Mouse (Mus musculus) C2C12 (cell line): ENCODE measurements at regions not wholly inside any gene's neighbourhood (a gene's known extent, or its start where the extent isn't known, plus 50 kb on each side); places are given as distances from the start of the nearest gene placed in this dataset.

Source experiments
- H3K27me3 ChIP-seq: one replicate; pipeline ENCODE4 v1.6.1; 2011; ENCODE audit not compliant: control insufficient read depth, insufficient read depth, insufficient read length
- H3K36me3 ChIP-seq: one replicate; pipeline ENCODE4 v1.6.1; 2011; ENCODE audit not compliant: control insufficient read depth, insufficient read depth
- H3K4me3 ChIP-seq: one replicate; pipeline ENCODE4 v1.5.1; 2011; ENCODE audit warnings: mild to moderate bottlenecking, control low read depth; ENCODE audit not compliant: poor library complexity, insufficient read depth, severe bottlenecking
- H3K79me2 ChIP-seq: one replicate; pipeline ENCODE4 v1.6.1; 2011; ENCODE audit not compliant: control insufficient read depth, insufficient read depth
- H3K79me3 ChIP-seq: one replicate; pipeline ENCODE4 v1.6.1; 2011; ENCODE audit warnings: low read depth, control low read depth
- H3ac ChIP-seq: one replicate; pipeline ENCODE3; 2011; ENCODE audit warnings: low read depth; ENCODE audit not compliant: control insufficient read depth, insufficient read length
- CEBPB ChIP-seq: IDR thresholded peaks from one replicate; pipeline ENCODE4 v1.6.1; 2011; ENCODE audit warnings: low read depth, mild to moderate bottlenecking, control low read depth, moderate library complexity
- CTCF ChIP-seq: IDR thresholded peaks from one replicate; pipeline ENCODE4 v1.5.1; 2011; ENCODE audit not compliant: control insufficient read depth, insufficient read depth, insufficient read length
- FOSL1 ChIP-seq: IDR thresholded peaks from one replicate; pipeline ENCODE4 v1.8.0; 2011; ENCODE audit warnings: mild to moderate bottlenecking, low read length; ENCODE audit not compliant: poor library complexity, insufficient read depth, severe bottlenecking
- MAX ChIP-seq: IDR thresholded peaks from one replicate; pipeline ENCODE4 v1.6.1; 2011; ENCODE audit warnings: mild to moderate bottlenecking, control low read depth
- MYOD1 ChIP-seq: IDR thresholded peaks from one replicate; pipeline ENCODE4 v1.6.1; 2011; ENCODE audit warnings: low read depth; ENCODE audit not compliant: control insufficient read depth, insufficient read length
- MYOG ChIP-seq: IDR thresholded peaks from one replicate; pipeline ENCODE4 v1.6.1; 2011; ENCODE audit not compliant: control insufficient read depth, insufficient read length; ENCODE audit errors: extremely low read depth
- USF1 ChIP-seq: IDR thresholded peaks from one replicate; pipeline ENCODE4 v1.6.1; 2011; ENCODE audit warnings: low read depth, mild to moderate bottlenecking, control low read depth, moderate library complexity

DNA sequence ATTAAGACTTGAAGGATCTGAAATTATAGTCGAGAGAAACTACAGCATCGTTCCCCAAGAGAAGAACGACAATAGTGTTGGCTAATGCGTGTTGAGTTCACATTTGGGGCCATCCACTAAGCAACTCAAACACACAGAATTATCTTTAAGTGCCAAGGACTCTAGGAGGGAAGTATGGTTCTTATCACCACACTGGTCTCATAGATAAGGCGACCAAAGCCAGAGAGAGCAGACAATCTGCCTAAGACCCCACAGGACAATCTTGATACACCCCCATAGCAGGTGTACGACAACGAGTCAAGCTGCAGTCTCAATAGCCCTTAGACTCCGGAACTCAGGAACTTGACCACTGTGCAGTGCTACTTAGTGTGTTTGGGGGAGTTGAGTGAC, 152.5 kb upstream of the Pum3 start:
- H3K36me3 ChIP-seq = no peaks in the 10 kb centered on the region
- no peaks in the 10 kb centered on the region for H3K79me3 ChIP-seq
- TF ChIP-seq CTCF (no peak), CEBPB (no peak), FOSL1 (no peak), MAX (no peak), MYOG (no peak), USF1 (no peak), MYOD1 (no peak)

DNA sequence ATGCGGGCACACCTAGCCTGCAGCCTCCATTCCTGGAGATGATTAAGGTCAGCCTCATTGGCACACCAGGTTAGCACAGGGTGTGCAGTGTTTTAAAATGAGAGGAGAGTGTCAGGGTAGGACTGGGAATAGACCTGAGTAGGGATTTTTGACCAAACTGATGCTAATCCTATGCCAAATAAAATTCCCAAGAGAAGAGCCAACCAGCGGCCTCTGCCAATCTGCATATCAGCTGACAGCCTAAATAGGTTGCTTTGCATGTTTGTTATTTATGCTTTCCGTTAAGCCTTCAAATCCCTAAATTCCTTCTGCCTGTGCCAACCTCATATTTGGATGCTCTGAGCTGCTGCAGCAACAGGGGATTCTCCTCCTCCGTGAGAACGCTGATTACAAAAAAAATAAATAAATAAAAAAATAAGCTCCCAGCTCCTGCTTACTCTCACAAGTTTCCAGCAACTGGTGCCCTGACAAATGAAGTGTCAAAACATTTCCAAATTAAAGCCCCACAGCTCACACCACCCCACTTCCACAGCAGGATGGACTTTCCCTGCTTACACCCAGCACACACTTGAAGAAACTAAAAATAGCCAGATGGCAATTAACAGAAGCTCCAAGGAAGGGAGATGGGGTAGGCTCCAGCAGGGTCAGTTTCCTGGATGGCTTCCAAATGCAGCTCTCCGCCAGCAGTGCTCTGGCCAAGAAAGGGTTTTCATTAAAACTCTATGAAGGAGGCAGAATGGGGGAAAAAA, 151.9 kb upstream of the Pum3 start:
- Histone ChIP-seq H3K79me2 (no peaks in the 10 kb centered on the region), H3K36me3 (no peaks in the 10 kb centered on the region), H3K79me3 (no peaks in the 10 kb centered on the region), H3K4me3 (no peak overlapping the region), H3ac (no peak overlapping the region), H3K27me3 (no peaks in the 10 kb centered on the region)
- TF ChIP-seq FOSL1 (no peak), MYOD1 (no peak), MAX (no peak)

More for the DNA sequence above, 152.5 kb upstream of the Pum3 start:
- Histone ChIP-seq H3ac (no peak overlapping the region), H3K27me3 (no peaks in the 10 kb centered on the region), H3K4me3 (no peak overlapping the region), H3K79me2 (no peaks in the 10 kb centered on the region)

DNA sequence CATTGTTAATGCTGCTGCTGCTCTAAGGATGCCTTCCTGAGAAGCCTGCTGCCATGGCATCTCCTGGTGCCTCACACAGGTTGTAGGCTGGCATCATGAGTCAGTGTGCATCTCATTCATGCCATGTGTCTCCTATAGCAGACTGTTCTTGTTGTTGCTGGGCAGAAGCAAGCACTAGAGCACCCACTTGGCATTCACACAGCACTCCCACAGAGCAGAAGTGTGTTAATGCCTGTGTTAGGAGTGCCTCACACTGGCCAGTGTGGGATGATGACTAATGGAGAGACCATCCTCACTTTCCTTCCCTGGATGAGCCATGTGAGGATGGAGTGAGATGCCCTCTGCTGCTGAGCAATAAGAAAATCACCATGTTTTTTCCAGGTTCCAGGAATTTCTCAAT, 146.9 kb upstream of the Pum3 start:
- H3K79me2 ChIP-seq = no peaks in the 10 kb centered on the region
- H3ac ChIP-seq = no peak overlapping the region
- H3K36me3 ChIP-seq = no peaks in the 10 kb centered on the region
- TF ChIP-seq FOSL1 (no peak), CTCF (no peak), MYOG (no peak), CEBPB (no peak), MAX (no peak), MYOD1 (no peak), USF1 (no peak)
- H3K79me3 ChIP-seq = no peaks in the 10 kb centered on the region
- H3K27me3 ChIP-seq = no peaks in the 10 kb centered on the region
- H3K4me3 ChIP-seq = no peak overlapping the region

DNA sequence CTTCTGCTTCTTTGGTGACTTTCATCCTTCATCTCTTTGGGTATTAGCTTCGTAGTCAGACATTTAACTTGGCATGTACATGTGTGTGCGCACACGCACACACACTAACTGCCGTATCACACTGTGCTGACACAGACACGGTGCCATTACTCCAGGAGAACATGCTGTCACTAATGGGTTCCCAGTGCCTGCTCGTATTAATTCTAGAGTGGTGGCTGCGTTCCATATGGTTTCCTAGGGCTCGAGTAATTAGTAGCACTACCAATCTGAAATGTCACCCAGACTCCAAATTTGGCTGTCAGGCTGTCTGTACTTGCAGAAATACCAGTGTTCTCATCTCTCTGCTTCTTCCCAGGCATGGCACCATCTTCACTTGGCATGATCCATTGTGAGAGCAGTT, 137.3 kb upstream of the Pum3 start:
- Histone ChIP-seq H3K27me3 (no peaks in the 10 kb centered on the region), H3K4me3 (no peak overlapping the region), H3K79me2 (no peaks in the 10 kb centered on the region), H3ac (no peak overlapping the region), H3K36me3 (no peaks in the 10 kb centered on the region), H3K79me3 (no peaks in the 10 kb centered on the region)
- TF ChIP-seq MAX (no peak), CTCF (no peak), USF1 (no peak), FOSL1 (no peak), CEBPB (no peak), MYOD1 (no peak), MYOG (no peak)

DNA sequence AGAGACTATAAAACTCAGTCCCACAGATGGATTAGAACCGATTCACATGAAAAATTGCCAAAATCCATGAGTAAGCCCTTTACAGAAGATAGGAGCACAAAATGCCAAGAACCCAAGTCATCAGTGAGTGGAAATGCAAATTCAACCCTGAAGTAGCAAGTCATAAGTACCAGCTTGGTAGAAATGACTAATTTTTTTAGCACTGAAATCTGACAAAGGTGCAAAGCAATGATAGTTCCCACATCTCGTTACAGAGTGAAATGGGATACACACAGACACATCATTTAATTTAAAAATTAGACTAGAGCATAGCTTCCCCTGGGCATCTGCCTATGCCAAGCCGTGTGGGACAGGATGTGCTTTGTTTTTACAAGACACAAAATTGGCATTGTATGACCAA, 136.4 kb upstream of the Pum3 start:
- Histone ChIP-seq H3K27me3 (no peaks in the 10 kb centered on the region), H3ac (no peak overlapping the region), H3K79me3 (no peaks in the 10 kb centered on the region), H3K36me3 (no peaks in the 10 kb centered on the region), H3K4me3 (no peak overlapping the region), H3K79me2 (no peaks in the 10 kb centered on the region)
- no peak for TF ChIP-seq MAX
- TF ChIP-seq USF1 = no peak
- TF ChIP-seq MYOG = no peak
- TF ChIP-seq CTCF = no peak

DNA sequence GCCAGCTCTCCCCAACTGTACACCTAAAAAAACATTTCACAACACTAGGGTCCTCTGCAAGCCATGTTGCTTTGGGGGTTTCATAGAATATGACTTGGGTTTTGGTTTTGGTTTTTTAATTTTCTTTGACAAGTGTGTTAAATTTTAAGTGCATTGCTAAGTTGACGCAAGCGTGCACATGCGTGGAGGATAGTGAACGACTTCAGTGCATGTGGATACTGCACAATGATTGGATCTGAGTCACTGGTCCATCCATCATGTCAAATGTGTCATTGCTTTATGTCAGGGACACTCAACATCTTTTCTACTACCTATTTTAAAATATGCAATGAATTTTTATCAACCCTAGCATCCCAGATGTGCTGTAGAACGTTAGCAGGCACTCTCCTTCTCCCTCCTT, 134.5 kb upstream of the Pum3 start:
- H3K79me3 ChIP-seq = no peaks in the 10 kb centered on the region
- no peak for TF ChIP-seq MYOG
- no peak for TF ChIP-seq USF1
- no peak for TF ChIP-seq FOSL1
- TF ChIP-seq CTCF = no peak
- TF ChIP-seq CEBPB = no peak
- TF ChIP-seq MYOD1 = no peak
- TF ChIP-seq MAX = no peak
- no peaks in the 10 kb centered on the region for H3K36me3 ChIP-seq
- H3K27me3 ChIP-seq = no peaks in the 10 kb centered on the region
- no peak overlapping the region for H3K4me3 ChIP-seq
- no peaks in the 10 kb centered on the region for H3K79me2 ChIP-seq
- no peak overlapping the region for H3ac ChIP-seq
